Mouse (Mus musculus): ENCODE results near the gene Amz1.

Gene Amz1

DNA sequence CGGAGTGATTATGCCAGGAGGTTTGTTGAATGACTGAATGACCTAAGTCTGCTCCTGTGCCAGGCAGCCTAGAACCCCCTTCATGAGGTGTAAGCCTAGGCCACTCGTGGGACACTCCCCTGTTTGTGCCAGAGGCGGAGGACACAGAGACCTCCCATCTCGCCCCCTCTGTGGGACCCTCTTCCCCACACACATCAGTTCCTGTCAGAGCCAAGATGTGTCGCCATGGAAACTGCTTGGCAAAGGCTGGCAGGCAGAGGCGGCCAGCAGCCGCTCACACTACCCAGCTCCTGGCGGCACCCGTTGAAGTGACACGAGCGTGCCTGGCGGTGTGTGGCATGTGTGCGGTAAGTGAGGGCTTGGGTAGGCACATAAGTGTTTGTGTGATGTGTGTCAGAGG lies at the start of gene Amz1:
Gene Amz1, plus strand, starts transcription at position 306 of the 400 bp plus-strand sequence.
- DNase-seq (ENCODE audit: low read depth), result no peak

DNA sequence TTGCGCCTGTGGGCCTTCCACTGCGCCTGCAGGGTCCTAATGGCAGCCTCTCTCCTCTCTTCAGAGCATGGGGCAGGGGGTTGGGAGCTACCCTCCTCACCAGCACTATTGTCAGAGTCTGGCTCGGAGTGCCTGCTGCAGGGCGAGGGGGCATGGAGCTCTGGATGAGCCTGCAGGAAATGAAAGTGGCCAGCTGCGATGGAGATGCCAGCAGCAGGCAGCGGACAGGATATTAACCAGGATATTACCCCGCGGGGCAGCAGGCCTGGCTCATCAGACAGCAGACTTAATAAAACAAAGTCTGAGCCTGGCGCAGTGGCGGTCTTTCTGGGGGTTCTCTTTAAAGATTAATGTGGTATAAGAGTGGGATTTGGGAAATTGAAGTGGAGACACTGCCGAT lies 48.8 kb upstream of the Amz1 start:
- no peak for DNase-seq (ENCODE audit: low read depth)

DNA sequence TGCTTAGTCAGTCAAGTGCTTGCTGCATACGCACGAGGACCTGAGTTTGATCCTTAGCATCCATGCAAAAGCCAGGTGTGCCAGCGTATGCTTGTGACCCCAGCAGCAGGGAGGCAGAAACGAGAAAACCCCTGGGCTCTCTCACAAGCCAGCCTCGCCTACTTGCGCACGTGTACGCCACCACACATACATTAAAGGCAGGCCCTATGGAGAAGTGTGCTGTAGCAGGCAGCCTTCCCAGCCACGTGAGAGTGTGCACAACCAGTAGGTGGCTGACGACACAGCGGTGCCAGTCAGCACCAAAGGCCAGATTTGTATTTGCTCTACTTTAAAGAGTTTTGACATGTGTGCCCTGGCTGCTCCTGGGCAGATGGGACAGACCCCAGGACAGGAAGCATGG lies 48.3 kb upstream of the Amz1 start:
- no peak for DNase-seq (ENCODE audit: low read depth)

DNA sequence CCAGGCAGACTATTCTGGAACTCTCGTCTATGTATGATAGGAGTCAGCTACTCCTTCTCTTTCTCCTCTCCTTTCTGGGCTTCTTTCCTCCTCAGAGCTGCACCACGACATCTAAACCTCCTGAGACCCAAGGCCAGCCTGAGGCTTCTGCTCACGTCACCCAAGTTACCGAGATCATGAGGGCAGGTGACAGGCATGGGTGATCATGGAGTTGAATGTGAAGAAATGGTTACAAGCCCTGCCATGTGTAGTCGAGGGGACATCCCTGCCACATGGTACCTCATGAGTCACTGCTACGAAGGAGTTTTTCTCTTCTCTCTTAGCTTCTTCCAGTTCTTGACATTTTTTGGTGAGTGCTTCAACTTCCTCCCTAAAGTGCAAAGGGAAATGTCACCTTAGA lies 46.8 kb upstream of the Amz1 start:
- no peak for DNase-seq (ENCODE audit: low read depth)

DNA sequence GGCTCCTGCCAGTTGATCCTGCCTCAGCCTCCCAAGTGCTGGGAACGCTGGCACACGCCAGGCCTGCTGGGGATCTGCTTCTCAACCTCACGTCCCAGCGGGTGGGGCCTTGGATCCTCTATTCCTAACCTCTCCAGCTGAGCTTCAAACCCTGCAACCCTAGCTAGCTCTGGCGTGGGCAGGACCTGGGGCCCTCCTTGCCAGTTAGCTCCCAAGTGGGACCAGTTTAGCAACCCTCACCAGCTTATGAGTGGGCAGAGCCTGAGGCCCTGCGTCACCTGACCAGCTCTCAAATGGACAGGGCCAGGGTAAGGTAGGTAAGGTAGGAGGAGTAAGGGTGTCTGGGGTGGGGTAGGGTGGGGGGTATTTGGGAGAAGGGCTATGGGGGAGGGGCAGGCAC lies 43.9 kb upstream of the Amz1 start:
- no peak for DNase-seq (ENCODE audit: low read depth)

GRCm38 (mm10) chr5:140680950-140681349 lies 43.0 kb upstream of the Amz1 start:
- peak; percentile 44 for DNase-seq (ENCODE audit: low read depth)

DNA sequence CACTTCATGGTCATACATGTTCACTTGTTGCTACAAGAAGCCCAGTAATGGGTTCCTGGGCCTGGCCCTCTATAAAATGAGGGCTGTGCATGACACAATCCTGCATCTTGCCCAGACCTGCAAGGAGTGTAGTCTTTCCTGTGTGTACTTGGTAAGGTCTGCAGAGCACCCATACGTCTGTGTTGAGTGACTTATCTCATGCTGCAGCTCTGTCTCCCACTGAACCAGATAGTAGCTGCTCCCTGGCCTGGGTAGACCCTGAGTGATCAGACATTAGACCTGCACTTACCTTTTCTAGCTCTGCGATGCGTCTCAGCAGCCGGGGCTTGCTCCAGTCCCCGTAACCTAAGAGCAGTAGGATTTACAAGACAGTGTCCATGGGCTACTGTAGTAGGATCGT lies 41.8 kb upstream of the Amz1 start:
- no peak for DNase-seq (ENCODE audit: low read depth)

- DNase-seq (ENCODE audit: low read depth), result peak; percentile 75
These were observed 39.4 kb upstream of the Amz1 start for GRCm38 (mm10) chr5:140684343-140685148.

DNA sequence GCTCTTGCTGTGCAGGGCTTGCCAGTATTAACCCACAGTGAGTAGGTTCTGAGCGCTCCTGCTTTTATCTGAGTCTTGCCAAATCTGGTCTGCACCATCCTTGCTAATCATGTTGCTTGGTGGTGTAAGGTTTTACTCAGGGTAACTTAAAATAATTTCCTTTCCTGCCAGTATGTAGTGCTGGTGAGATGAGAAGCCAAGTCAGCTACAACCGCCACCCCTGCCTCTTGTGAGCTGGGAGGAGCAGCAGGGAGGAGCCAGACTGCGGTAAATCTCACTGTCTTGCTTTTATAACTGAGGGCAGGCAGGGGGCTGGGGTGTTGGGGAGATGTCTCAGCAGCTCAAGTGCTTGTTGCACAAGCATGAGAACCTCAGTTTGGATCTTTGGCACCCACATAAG lies 35.5 kb upstream of the Amz1 start:
- no peak for DNase-seq (ENCODE audit: low read depth)

DNA sequence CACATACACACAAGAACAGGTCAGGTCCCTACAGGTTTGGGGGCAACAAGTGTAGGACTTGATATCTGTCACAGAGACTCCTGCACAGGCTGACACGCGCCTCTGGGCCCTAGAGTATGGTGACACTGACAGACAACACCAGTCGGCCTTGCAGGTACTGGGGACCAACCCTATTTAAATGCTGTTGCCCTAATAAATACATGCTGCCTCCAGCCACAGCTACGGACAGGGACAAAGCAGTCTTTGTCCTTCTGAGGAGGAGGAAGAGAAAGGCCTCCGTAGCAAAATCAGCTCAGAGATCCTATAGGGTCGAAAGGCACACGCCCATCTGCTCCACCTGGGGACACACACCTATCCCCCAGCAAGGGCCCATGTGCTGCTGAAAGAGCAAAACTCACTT lies 27.9 kb upstream of the Amz1 start:
- DNase-seq (ENCODE audit: low read depth), result no peak

GRCm38 (mm10) chr5:140699776-140700175 lies 24.2 kb upstream of the Amz1 start:
- no peak for DNase-seq (ENCODE audit: low read depth)

DNA sequence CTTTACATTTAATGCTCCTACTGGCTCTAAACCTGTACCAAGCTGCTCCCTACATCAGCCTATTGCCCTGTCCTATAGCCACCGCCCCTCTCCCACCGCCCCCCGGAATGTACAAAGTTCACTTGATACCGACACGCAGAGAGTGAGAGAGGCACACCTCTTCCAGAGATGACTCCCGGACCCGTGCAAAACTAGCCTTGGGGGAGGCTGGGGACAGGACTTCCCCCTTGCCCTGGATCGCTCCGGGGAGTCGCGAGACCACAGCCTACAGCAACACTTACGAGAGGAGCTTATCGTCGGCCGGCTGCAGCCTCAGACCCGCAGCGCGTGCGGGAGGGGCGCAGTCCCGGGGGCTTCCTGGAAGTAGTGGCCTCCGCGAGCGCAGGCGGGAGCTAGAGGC lies 22.3 kb upstream of the Amz1 start:
- DNase-seq (ENCODE audit: low read depth), result no peak

GRCm38 (mm10) chr5:140702103-140702513 lies 21.8 kb upstream of the Amz1 start, which contains the start of gene Iqce:
Iqce (minus strand) TSS chr5:140702378.
- peak; percentile 97 for DNase-seq (ENCODE audit: low read depth)

GRCm38 (mm10) chr5:140702618-140703175 lies 21.2 kb upstream of the Amz1 start:
- DNase-seq (ENCODE audit: low read depth), result peak; percentile 26

DNA sequence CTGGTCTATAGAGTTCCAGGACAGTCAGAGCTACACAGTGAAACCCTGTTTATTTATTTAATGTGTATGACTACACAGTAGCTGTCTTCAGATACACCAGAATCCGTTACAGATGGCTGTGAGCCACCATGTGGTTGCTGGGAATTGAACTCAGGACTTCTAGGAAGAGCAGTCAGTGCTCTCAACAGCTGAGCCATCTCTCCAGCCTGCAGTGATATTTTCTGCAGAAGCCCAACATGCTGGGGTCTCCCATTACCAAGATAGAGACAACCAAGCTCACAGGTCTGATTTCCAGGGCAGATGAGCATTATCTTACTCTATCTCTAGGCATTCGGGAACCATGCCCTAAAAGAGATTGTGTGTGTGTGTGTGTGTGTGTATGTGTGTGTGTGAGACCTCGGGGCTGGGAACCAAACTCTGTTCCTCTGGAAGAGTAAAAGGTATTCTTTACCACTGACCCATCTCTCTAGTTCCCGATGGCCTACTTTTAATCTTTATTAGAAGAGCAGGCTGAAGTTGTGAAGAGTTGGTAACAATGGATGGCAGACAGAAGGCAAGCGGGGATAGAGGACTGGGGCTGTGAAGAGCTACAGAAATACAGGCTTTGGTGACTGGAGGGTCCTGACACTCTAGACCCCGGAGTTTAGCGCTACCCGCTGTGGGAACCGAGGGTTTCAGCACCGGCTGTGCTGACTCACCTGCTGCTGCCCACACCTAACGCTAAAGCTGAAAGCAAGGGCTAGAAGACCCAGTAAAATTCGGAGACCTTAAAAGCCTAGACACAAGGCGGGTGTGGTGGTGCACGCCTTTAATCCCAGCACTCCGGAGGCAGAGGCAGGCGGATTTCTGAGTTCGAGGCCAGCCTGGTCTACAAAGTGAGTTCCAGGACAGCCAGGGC lies 20.2 kb upstream of the Amz1 start:
- peak; percentile 9 for DNase-seq (ENCODE audit: low read depth)

- peak; percentile 100 for DNase-seq (ENCODE audit: low read depth)
These were observed 19.3 kb upstream of the Amz1 start, which contains the start of gene Brat1 for GRCm38 (mm10) chr5:140704378-140705251. Brat1 (plus strand) TSS chr5:140705011.

DNA sequence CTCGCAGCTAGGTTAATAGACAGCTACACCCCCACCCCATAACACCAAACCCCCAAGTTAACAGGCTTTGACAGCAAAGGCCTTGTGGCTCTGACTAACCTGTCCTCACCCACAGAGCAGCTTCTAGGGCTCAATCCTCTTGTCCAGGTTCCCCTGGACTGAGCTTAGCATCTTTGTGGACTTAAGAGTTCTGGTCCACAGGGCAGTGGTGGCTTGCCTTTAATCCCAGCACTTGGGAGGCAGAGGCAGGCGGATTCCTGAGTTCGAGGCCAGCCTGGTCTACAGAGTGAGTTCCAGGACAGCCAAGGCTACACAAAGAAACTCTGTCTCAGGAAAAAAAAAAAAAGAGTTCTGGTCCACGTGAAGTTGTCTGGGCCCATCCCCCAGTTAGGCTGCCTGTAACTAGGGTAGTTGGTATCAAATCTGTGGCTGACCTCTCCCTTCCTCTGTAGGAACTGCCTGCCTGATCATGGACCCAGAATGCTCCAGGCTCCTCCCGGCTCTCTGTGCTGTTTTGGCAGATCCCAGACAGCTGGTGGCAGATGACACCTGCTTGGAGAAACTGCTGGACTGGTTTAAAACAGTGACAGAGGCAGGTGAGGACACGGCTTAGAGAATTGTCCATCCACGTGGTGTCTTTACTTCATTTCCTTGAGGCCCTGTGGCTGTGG lies 18.3 kb upstream of the Amz1 start:
- peak; percentile 24 for DNase-seq (ENCODE audit: low read depth)

DNA sequence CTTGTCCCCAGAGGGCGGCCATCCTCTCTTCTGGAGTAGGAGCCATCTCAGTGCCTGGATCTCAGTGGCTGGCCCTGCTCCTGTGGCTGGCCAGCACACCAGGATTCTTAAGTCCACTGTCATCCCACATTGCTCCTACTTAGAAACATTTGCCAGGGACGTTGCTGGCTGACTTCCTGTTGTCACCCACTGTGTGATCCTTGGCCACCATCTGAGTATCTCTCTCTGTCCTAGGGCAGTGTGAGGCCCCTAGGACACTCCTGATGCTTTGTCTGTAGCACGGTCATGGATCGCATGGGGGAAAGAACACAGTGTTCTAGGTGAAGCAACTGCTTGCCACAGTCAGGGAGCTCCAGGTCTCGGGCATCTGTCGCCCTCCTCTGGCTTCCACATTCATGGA lies 13.6 kb upstream of the Amz1 start:
- no peak for DNase-seq (ENCODE audit: low read depth)

- DNase-seq (ENCODE audit: low read depth), result peak; percentile 20
These were observed 12.9 kb upstream of the Amz1 start for GRCm38 (mm10) chr5:140711040-140711439.

GRCm38 (mm10) chr5:140720773-140721172 lies 3.2 kb upstream of the Amz1 start:
- DNase-seq (ENCODE audit: low read depth), result no peak

DNA sequence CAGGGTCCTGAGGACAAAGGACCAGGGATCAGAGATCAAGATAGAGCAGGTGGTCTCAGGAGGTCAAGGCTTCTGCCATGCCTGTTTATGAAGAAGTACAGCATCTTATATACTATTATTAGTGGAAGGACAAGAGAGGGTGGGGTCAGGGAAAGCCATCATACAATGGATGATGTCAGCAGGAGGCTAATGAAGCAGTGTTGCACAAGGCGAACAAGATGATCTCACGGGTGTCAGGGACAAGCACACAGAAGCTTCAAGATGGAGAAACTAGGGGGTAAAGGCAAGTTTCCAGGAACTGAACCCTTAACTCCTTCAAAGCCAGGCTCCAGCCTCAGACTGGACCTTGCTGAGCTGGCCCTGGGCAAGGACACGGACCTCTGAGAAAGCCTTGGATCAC lies 1.8 kb upstream of the Amz1 start:
- peak; percentile 20 for DNase-seq (ENCODE audit: low read depth)

All from NIH3T3 (cell line).